Mouse (Mus musculus): ENCODE data around the gene Mvp.
A peak's percentile ranks its signal among the peaks of the same experiment; 100 is the strongest.

Mvp gene

GRCm38 (mm10) chr7:127020031-127020430 is 5.6 kb upstream of the Mvp start:
- DNase-seq (ENCODE audit: inconsistent age in 2 of 2, low spot score in 1 of 2), result no peak

GRCm38 (mm10) chr7:127019306-127019960 is 5.0 kb upstream of the Mvp start:
- DNase-seq (ENCODE audit: inconsistent age in 2 of 2, low spot score in 1 of 2), result no peak

GRCm38 (mm10) chr7:127018416-127019305 is 4.2 kb upstream of the Mvp start:
- peak; percentile 40 to 41 for DNase-seq (ENCODE audit: inconsistent age in 2 of 2, low spot score in 1 of 2)

DNA sequence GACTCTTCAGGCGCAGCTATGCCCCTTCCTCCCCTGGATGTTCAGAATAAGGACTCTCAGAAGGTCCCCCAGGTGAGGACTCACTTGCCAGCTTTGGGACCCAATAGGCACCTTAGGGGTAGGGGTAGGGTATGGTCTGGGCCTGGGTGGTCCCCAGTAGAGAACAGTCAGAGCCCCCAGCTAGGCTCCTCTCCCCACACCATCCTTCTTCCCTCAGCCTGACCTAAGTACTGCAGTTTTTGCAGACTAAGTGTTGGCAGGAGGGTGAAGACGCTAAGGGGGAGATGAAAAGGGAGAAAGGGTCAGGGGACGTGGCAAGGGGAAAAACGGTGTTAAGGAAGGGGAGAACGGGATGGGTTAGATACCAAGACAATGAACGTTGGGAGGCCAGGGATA is 3.5 kb upstream of the Mvp start:
- peak in 1 of 2 experiments; percentile 57 for DNase-seq (ENCODE audit: inconsistent age in 2 of 2, low spot score in 1 of 2)

GRCm38 (mm10) chr7:127016971-127017949 is 2.8 kb upstream of the Mvp start, which contains the start of gene Pagr1a:
Gene Pagr1a, minus strand, starts transcription at chr7:127017352.
- DNase-seq (ENCODE audit: inconsistent age in 2 of 2, low spot score in 1 of 2), result peak; percentile 97 to 99

GRCm38 (mm10) chr7:127016486-127016938 is 2.1 kb upstream of the Mvp start:
- peak in 1 of 2 experiments; percentile 83 for DNase-seq (ENCODE audit: inconsistent age in 2 of 2, low spot score in 1 of 2)

DNA sequence TGATC is 1.9 kb upstream of the Mvp start, which contains the start of gene Pagr1b:
Gene Pagr1b, minus strand, starts transcription at position 4 of the 5 bp plus-strand sequence.
- DNase-seq (ENCODE audit: inconsistent age in 2 of 2, low spot score in 1 of 2), result no peak

- DNase-seq (ENCODE audit: inconsistent age in 2 of 2, low spot score in 1 of 2), result peak in 1 of 2 experiments; percentile 78
Observed at GRCm38 (mm10) chr7:127016081-127016480, 1.7 kb upstream of the Mvp start.

GRCm38 (mm10) chr7:127014993-127015392 is 572 bp upstream of the Mvp start:
- peak in 1 of 2 experiments; percentile 46 for DNase-seq (ENCODE audit: inconsistent age in 2 of 2, low spot score in 1 of 2)

DNA sequence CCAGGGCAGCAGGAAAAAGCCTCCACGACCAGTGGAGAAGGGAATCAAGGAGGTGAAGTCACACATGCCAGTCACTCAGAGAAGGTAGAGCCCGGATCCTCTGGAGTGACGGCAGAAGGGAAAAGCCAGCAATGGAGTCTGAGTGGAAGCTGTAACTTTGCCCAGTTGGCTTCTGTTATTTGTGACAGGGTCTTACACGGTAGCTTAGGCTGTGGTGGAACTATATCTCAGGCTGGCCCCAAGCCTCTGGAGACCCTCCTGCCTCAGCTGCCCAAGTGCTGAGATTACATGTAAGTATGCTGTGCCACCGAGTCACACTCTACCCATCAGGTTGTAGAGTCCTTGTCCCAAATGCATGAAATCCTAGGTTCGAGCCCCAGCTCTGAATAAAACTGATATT is 1.0 kb downstream of the Mvp start:
- peak in 1 of 2 experiments; percentile 48 for DNase-seq (ENCODE audit: inconsistent age in 2 of 2, low spot score in 1 of 2)

GRCm38 (mm10) chr7:127012845-127013244 is 1.6 kb downstream of the Mvp start:
- peak in 1 of 2 experiments; percentile 45 for DNase-seq (ENCODE audit: inconsistent age in 2 of 2, low spot score in 1 of 2)

GRCm38 (mm10) chr7:127012374-127012773 is 2.0 kb downstream of the Mvp start:
- DNase-seq (ENCODE audit: inconsistent age in 2 of 2, low spot score in 1 of 2), result peak; percentile 41 to 85

- peak in 1 of 2 experiments; percentile 57 for DNase-seq (ENCODE audit: inconsistent age in 2 of 2, low spot score in 1 of 2)
Observed at GRCm38 (mm10) chr7:127011717-127012116, 2.7 kb downstream of the Mvp start.

- DNase-seq (ENCODE audit: inconsistent age in 2 of 2, low spot score in 1 of 2), result peak in 1 of 2 experiments; percentile 70
Observed at GRCm38 (mm10) chr7:127011051-127011450, 3.4 kb downstream of the Mvp start.

DNA sequence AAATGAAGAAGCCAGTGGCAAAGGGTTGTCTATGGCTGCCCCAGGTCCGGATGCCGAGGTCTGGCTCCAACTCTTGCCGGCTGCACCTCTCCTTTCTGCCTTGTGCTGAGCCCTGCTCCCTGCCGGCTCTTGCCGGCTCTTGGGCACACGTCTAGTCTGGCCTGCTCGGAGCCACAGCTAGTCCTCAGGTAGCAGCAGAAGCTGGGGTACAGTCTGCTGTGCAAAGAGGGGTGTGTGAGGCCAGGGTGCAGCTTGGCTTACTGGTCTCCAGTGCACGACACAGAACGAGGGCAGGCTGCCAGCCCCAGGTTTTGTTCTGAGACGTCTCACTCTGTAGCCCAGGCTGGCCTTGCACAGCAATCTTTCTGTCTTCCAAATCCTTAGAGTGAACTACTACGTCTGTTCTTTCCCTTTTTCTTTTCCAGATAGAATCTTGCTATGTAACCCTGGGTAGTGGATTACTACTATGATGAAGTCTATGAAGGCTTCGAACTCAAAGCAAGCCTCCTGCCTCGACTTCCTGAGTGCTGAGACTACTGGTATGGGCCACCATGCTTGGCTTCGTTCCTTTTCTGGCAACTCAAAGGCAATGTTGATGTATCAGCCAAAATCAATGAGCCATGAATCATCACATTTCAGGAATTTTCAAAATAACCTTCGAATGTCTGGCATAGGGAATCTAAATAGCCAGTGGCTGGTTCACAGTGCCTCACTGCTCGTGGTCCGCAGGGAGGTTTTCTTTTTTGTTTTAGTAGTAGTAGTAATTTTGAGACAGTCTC is 4.9 kb downstream of the Mvp start:
- DNase-seq (ENCODE audit: inconsistent age in 2 of 2, low spot score in 1 of 2), result peak in 1 of 2 experiments; percentile 69

DNA sequence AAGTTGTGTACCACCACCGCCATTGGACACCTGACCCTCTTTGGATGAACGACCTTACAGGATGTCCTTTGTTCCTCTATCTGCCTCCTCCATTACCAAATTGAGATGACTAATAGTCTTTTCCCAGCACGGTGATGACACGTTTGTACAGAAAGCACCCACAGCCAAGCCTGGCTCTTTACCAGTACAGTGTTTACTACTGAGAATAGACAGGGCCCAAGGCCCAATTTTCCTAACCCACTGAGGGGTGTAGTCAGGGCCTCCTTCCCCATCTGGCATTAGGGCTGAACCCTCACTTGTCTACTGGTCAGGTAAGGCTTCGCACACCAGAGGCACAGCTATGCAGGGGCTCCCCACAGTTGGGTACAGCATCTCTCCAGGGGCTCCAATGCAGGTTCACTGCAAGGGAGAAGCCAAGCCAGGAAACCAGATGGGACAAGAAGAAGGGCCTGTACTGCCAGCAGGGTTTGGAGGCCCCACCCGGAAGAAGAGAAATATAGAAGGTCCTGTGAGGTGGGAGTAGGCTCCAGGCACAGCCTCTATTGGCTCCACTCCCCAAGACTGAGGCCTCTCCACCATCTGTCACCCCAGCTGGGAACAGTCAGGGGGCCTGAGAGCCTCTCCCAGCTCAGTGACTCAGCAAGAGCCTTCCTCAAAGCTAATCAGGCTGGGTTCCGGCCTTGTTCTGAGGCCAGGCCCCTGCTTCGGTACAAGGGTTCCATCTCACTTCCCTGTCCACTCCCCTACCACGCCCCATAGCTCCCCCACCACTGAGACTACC is 6.0 kb downstream of the Mvp start:
- peak; percentile 73 to 90 for DNase-seq (ENCODE audit: inconsistent age in 2 of 2, low spot score in 1 of 2)

- DNase-seq (ENCODE audit: inconsistent age in 2 of 2, low spot score in 1 of 2), result peak in 1 of 2 experiments; percentile 47
Observed at GRCm38 (mm10) chr7:127007313-127008024, 7.0 kb downstream of the Mvp start.

DNA sequence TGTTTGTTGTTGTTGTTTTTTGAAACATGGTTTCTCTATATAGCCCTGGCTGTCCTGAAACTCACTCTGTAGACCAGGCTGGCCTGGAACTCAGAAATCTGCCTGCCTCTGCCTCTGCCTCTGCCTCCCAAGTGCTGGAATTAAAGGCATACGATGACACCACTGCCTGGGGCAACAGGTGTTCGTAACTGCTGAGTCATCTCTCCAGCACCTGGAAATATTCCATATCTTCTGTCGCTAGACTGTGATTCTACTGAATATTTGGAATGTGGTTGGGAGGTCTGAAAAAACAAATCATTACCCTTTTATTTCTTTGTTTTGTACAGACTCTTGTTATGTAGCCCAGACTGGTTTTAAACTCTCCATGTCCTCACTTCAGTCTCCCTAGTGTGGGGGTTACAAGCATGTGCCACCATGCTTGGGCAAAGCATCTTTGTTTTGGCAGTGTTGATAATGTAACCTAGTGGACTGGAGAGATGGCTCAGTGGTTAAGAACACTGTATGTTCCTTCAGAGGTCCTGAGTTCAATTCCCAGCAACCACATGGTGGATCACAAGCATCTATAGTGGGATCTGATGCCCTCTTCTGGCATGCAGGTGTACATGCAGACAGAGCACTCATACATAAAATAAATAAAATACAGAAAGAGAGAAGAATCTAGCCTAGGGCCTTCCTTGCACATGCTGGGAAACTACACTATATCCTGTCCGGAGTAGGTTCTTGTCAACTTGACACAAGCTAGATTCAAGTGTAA is 10.1 kb downstream of the Mvp start:
- no peak for DNase-seq (ENCODE audit: inconsistent age in 2 of 2, low spot score in 1 of 2)

Measured in adrenal gland, adult (tissue).